Mouse (Mus musculus) yolk sac, embryonic 10.5 days (tissue): Measurements from ENCODE around the gene Dmd.

Source experiments
- DNase-seq: peaks from one replicate; pipeline ENCODE4 v3.0.0-alpha.2; 2017; ENCODE audit warnings: low spot score

The Dmd gene

GRCm38 (mm10) chrX:84435608-84436007 lies 1486.9 kb downstream of the Dmd start:
- DNase-seq, result no peak

GRCm38 (mm10) chrX:84436556-84436955 lies 1487.9 kb downstream of the Dmd start:
- DNase-seq, result no peak

GRCm38 (mm10) chrX:84442996-84443395 lies 1494.3 kb downstream of the Dmd start:
- no peak for DNase-seq

- DNase-seq, result no peak
Observed at GRCm38 (mm10) chrX:84443985-84444384, 1495.3 kb downstream of the Dmd start.

- no peak for DNase-seq
Observed at GRCm38 (mm10) chrX:84444638-84445037, 1496.0 kb downstream of the Dmd start.

- DNase-seq, result no peak
Observed at GRCm38 (mm10) chrX:84454473-84454872, 1505.8 kb downstream of the Dmd start.

GRCm38 (mm10) chrX:84514650-84515366 lies 1566.1 kb downstream of the Dmd start:
- DNase-seq, result no peak

GRCm38 (mm10) chrX:84551995-84552394 lies 1603.3 kb downstream of the Dmd start:
- no peak for DNase-seq

- no peak for DNase-seq
Observed at GRCm38 (mm10) chrX:84553441-84553840, 1604.8 kb downstream of the Dmd start.

GRCm38 (mm10) chrX:84598476-84598875 lies 1649.8 kb downstream of the Dmd start:
- DNase-seq, result no peak

- DNase-seq, result no peak
Observed at GRCm38 (mm10) chrX:84640446-84640845, 1691.8 kb downstream of the Dmd start.

GRCm38 (mm10) chrX:84747683-84748082 lies 1799.0 kb downstream of the Dmd start:
- DNase-seq, result no peak

GRCm38 (mm10) chrX:84860012-84860647 lies 1911.5 kb downstream of the Dmd start:
- DNase-seq, result peak; percentile 36

- DNase-seq, result no peak
Observed at GRCm38 (mm10) chrX:84873090-84873489, 1924.4 kb downstream of the Dmd start.

- no peak for DNase-seq
Observed at GRCm38 (mm10) chrX:84878125-84878524, 1929.5 kb downstream of the Dmd start.

- no peak for DNase-seq
Observed at GRCm38 (mm10) chrX:84932715-84933473, 1984.2 kb downstream of the Dmd start.

GRCm38 (mm10) chrX:84960557-84960956 lies 2011.9 kb downstream of the Dmd start:
- DNase-seq, result no peak

- DNase-seq, result no peak
Observed at GRCm38 (mm10) chrX:84960972-84961371, 2012.3 kb downstream of the Dmd start.

- DNase-seq, result no peak
Observed at GRCm38 (mm10) chrX:85008304-85008703, 2059.6 kb downstream of the Dmd start.

- DNase-seq, result no peak
Observed at GRCm38 (mm10) chrX:85041466-85042058, 2092.9 kb downstream of the Dmd start.

GRCm38 (mm10) chrX:85046631-85047030 lies 2098.0 kb downstream of the Dmd start:
- no peak for DNase-seq
